Mouse (Mus musculus) kidney, embryonic 16.5 days (tissue): Measurements from ENCODE around the gene Stk10. TPM values are rescaled to one million over a fixed set of nuclear protein-coding genes. Genes with fewer than 3 reads are reported as not detected.
"Not testable (repeated sequence)": the region's sequence is repeated elsewhere in the genome, so short reads cannot be mapped to it uniquely, and the experiment has no call there.

Source experiments
- ATAC-seq: fragments of 200-750 bp; cut with Nextera tagmentation; 2 replicates; pipeline ENCODE4 v1.8.0; 2017; ENCODE audit warnings: moderate TSS enrichment; ENCODE audit not compliant: low FRiP score, low TSS enrichment
- H3K27ac ChIP-seq: fragments of 300-500 bp; sonication (generic); 2 replicates; pipeline ENCODE4 v1.5.1; 2014; ENCODE audit warnings: low read length
- H3K27me3 ChIP-seq: fragments of 300-500 bp; sonication (generic); 2 replicates; pipeline ENCODE4 v1.6.1; 2014; ENCODE audit warnings: low read length, control low read depth, mixed read lengths; ENCODE audit not compliant: insufficient read depth
- H3K36me3 ChIP-seq: fragments of 300-500 bp; sonication (generic); 2 replicates; pipeline ENCODE4 v1.6.1; 2014; ENCODE audit warnings: low read length, control low read depth, mixed read lengths; ENCODE audit not compliant: insufficient read depth
- H3K4me1 ChIP-seq: fragments of 300-500 bp; sonication (generic); 2 replicates; pipeline ENCODE4 v1.6.1; 2014; ENCODE audit warnings: low read length, control low read depth, mixed read lengths; ENCODE audit not compliant: insufficient read depth
- H3K4me2 ChIP-seq: fragments of 300-500 bp; sonication (generic); replicated peaks from 2 replicates; pipeline ENCODE4 v1.6.1; 2014; ENCODE audit warnings: low read depth, low read length
- H3K4me3 ChIP-seq: fragments of 300-500 bp; sonication (generic); 2 replicates; pipeline ENCODE4 v1.5.1; 2014; ENCODE audit warnings: mild to moderate bottlenecking, low read length
- H3K9ac ChIP-seq: fragments of 300-500 bp; sonication (generic); replicated peaks from 2 replicates; pipeline ENCODE4 v1.6.1; 2014; ENCODE audit warnings: low read length
- H3K9me3 ChIP-seq: fragments of 300-500 bp; sonication (generic); 2 replicates; pipeline ENCODE4 v1.6.1; 2016; ENCODE audit warnings: low read length, control low read depth
- WGBS: fragments of 180-500 bp; shearing (Covaris S2); extraction: QIAGEN DNeasy Blood & Tissue Kit; methylation state at CpG from one replicate; pipeline ENCODE4 v1.1.7; 2014; 5-methylcytosine and 5-hydroxymethylcytosine counted together
- polyA plus RNA-seq: library from polyadenylated mRNA; unstranded; fragments of >200 nt; fragmentation: Nextera tagmentation; extraction: Ambion mirVana; gene quantifications from 2 replicates; pipeline ENCODE4 v1.2.1, GENCODE M21; 2015

The Stk10 gene
- polyA plus RNA-seq, 1 experiment from 2014 or later, result 5.6 TPM

DNA sequence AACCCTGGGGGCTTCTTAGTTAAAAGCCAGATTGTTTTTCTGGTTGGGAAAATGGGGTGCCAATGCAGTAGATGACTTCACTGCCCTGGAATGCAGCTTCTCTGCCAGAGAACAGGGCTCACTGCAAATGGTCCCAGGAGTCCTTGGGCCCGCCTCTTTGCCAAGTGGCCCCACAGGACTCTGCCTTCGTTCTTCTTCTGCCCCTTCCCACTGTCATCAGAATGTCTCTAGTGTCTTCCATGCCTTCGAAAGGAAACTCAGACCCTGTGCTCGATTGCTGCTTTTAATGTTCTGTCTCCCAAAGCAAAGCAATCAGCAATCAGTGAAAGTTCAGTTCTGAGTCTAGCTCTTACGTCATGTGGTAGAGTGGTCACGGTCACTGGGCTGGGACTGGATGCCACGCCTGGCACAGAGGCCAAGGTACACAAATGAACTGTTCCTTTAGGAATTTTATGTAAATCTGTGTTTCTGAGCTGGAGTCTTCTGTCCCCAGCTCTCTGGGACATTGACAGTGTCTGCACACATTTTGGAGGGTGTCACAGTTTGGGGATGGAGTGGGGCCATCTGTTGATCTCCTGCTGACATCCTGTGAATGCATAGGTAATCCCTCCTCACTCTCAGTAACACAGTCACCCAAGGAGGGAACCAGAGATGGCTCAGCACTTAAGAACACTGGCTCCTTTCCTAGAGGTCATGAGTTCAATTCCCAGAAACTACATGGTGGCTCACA, 72.2 kb downstream of the Stk10 start:
- H3K4me2 ChIP-seq, result no peak overlapping the region
- ATAC-seq, result peak; percentile 55; the same call in 1 of the 2 replicates

DNA sequence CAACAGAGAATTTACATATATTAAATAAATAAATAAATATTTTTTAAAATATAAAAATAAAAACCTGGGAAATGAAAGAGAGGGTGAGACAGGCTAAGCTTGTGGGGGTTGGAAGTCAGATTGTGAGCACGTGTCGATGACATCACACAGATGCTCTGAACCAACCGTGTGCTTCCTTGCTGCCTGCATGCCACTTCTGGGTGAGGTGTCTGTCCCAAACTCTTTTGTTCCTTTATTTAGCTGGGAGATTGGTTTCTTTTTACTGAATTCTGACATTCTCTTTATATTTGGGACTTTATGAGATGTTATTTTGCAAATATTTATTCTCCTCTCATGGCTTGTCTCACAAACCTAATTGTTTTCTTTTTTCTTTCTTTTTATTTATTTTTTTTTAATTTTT, 72.8 kb downstream of the Stk10 start:
- ATAC-seq, result no peak
- 84% methylated on average over 3 of the region's 3 CpGs for WGBS
- Histone ChIP-seq H3K9me3 (no peaks in the 10 kb centered on the region), H3K27ac (no peak overlapping the region), H3K36me3 (no peaks in the 10 kb centered on the region), H3K27me3 (no peaks in the 10 kb centered on the region), H3K4me3 (no peak overlapping the region), H3K4me2 (no peak overlapping the region), H3K4me1 (peaks cover 17% of the 10 kb centered on the region), H3K9ac (no peak overlapping the region)

More for the DNA sequence above, 72.2 kb downstream of the Stk10 start:
- H3K9me3 ChIP-seq, result no peaks in the 10 kb centered on the region
- peak overlapping the region; percentile 61 for H3K27ac ChIP-seq
- no peak overlapping the region for H3K9ac ChIP-seq
- no peaks in the 10 kb centered on the region for H3K27me3 ChIP-seq
- no peaks in the 10 kb centered on the region for H3K36me3 ChIP-seq
- H3K4me3 ChIP-seq, result no peak overlapping the region
- 50% methylated on average over 7 of the region's 7 CpGs for WGBS
- H3K4me1 ChIP-seq, result peaks cover 17% of the 10 kb centered on the region

DNA sequence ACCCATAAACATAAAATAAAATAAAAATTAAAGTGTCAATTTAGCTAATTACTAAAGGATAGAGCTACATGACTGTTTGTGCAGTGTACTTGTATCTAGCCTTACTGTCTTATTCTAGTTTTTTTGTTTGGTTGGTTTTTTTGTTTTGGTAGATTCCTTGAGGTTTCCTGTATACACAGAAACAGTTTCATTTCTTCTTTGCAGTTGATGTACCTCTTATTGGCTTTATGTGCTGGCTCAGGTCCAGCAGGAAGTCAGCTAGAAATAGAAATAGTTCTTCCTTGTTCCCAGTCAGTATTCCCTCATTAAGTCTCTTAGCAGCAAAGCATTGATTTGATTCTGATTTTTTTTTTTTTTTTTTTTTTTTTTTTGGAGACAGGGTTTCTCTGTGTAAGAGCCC, 74.2 kb downstream of the Stk10 start:
- Histone ChIP-seq H3K27me3 (no peaks in the 10 kb centered on the region), H3K4me1 (peaks cover 14% of the 10 kb centered on the region)

DNA sequence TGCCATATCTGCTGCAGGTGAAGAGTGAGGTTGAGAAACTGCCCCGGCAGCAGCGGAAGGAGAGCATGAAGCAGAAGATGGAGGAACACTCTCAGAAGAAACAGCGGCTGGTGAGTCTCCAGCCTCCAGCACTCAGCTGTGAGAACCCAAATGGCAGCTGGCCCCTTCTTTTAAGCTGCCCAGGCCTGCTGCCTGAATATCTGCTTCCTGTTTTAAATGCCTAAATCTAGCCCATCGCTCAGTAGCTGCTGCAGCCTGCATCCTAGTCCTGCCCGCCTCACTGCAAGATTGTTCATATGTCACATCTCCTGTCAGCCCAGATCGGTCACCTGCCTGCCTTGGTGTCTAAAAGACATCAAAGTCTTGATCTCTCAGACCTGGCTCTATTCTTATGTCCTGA, 77.5 kb downstream of the Stk10 start:
- Histone ChIP-seq H3K27ac (no peak overlapping the region), H3K4me1 (peaks cover 3% of the 10 kb centered on the region; the same call in 1 of the 2 replicates), H3K27me3 (no peaks in the 10 kb centered on the region), H3K36me3 (no peaks in the 10 kb centered on the region), H3K9me3 (no peaks in the 10 kb centered on the region), H3K9ac (no peak overlapping the region), H3K4me3 (no peak overlapping the region), H3K4me2 (no peak overlapping the region)
- WGBS, result 84% methylated on average over 6 of the region's 6 CpGs
- no peak for ATAC-seq

More for the DNA sequence above, 74.2 kb downstream of the Stk10 start:
- Histone ChIP-seq H3K4me3 (no peak overlapping the region), H3K9ac (no peak overlapping the region), H3K36me3 (no peaks in the 10 kb centered on the region), H3K27ac (no peak overlapping the region), H3K9me3 (no peaks in the 10 kb centered on the region), H3K4me2 (no peak overlapping the region)
- no peak for ATAC-seq

DNA sequence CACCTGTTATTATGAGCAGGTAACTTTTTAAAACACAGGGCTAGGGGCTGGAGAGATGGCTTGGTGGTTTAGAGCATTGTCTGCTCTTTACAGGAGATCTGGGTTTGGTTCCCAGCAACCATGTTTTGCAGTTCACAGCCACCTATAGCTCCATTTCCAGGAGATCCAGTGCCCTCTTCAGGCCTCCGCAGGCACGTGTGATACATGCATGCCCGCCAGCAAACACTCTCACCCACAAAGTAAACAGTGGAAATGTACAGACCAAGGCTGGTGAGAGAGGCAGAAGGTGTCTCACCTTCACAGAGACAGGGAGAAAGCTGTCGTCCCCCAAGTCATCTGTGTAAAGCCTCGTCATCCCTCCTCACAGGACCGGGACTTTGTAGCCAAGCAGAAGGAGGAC, 79.2 kb downstream of the Stk10 start:
- H3K4me3 ChIP-seq, result no peak overlapping the region
- H3K27me3 ChIP-seq, result no peaks in the 10 kb centered on the region
- WGBS, result 81% methylated on average over 6 of the region's 6 CpGs
- H3K4me1 ChIP-seq, result peaks cover 5% of the 10 kb centered on the region; the same call in 1 of the 2 replicates
- H3K4me2 ChIP-seq, result no peak overlapping the region
- H3K36me3 ChIP-seq, result no peaks in the 10 kb centered on the region
- H3K9me3 ChIP-seq, result no peaks in the 10 kb centered on the region
- ATAC-seq, result no peak
- no peak overlapping the region for H3K27ac ChIP-seq
- H3K9ac ChIP-seq, result no peak overlapping the region

DNA sequence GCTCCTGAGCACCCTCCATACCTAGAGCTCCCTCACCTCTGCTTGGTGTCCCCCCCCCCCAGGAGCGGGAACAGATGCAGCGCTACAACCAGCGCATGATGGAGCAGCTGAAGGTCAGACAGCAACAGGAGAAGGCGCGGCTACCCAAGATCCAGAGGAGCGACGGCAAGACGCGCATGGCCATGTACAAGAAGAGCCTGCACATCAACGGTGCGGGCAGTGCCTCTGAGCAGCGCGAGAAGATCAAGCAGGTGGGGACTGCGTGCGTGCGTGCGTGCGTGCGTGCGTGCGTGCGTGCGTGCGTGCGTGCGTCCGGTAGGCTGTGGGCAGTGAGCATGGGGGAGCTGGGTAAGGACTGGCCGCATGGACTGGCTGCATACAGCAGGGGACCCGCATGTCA, 81.4 kb downstream of the Stk10 start:
- H3K27ac ChIP-seq, result no peak overlapping the region
- ATAC-seq, result no peak
- H3K27me3 ChIP-seq, result no peaks in the 10 kb centered on the region
- no peak overlapping the region for H3K4me2 ChIP-seq
- no peaks in the 10 kb centered on the region for H3K9me3 ChIP-seq
- WGBS, result 91% methylated on average over 25 of the region's 29 CpGs
- H3K36me3 ChIP-seq, result no peaks in the 10 kb centered on the region
- H3K4me3 ChIP-seq, result no peak overlapping the region
- no peak overlapping the region for H3K9ac ChIP-seq
- peaks cover 11% of the 10 kb centered on the region for H3K4me1 ChIP-seq

DNA sequence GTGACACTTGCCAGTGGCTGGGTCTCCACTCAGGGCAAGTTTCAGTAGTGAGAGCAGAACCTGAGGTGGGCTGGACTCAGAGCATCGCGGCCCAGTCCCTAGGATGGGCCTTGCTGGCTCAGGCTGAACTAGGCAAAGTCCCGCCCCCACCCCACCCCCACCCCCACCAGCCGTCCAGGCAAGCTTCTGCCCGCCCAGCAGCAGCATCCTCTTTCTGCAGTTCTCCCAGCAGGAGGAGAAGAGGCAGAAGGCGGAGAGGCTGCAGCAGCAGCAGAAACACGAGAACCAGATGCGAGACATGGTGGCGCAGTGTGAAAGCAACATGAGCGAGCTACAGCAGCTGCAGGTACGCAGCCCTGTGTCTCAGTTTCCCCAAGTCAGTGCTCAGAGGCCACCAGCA, 82.5 kb downstream of the Stk10 start:
- H3K27me3 ChIP-seq, result no peaks in the 10 kb centered on the region
- ATAC-seq, result no peak
- no peaks in the 10 kb centered on the region for H3K36me3 ChIP-seq
- H3K9me3 ChIP-seq, result no peaks in the 10 kb centered on the region
- no peak overlapping the region for H3K4me2 ChIP-seq
- H3K27ac ChIP-seq, result no peak overlapping the region
- no peak overlapping the region for H3K4me3 ChIP-seq
- H3K9ac ChIP-seq, result no peak overlapping the region
- peaks cover 15% of the 10 kb centered on the region for H3K4me1 ChIP-seq
- 34% methylated on average over 11 of the region's 11 CpGs for WGBS

DNA sequence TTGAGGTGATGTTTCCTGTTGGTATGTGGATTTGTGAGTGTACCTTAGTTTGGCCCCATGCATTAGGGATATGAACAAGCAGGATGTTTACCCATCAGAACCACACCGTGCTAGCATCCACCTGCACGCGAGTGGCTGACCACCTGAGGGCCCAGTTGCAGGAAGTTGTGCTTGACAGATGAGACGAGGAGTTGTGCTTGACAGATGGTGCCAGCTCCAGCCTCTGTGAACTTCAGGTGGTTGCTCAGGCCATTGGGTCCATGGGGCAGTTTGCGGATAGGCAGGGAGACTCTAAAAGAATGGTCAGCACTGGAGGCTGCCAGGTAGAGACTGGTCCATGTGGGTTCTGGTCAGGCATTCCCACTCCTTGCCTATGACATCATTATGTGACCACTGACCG, 83.0 kb downstream of the Stk10 start:
- H3K36me3 ChIP-seq, result no peaks in the 10 kb centered on the region
- H3K9me3 ChIP-seq, result no peaks in the 10 kb centered on the region
- H3K27ac ChIP-seq, result no peak overlapping the region
- H3K9ac ChIP-seq, result no peak overlapping the region
- peaks cover 15% of the 10 kb centered on the region for H3K4me1 ChIP-seq
- ATAC-seq, result no peak
- H3K4me2 ChIP-seq, result no peak overlapping the region
- H3K27me3 ChIP-seq, result no peaks in the 10 kb centered on the region
- H3K4me3 ChIP-seq, result no peak overlapping the region
- WGBS, result 76% methylated on average over 6 of the region's 6 CpGs

DNA sequence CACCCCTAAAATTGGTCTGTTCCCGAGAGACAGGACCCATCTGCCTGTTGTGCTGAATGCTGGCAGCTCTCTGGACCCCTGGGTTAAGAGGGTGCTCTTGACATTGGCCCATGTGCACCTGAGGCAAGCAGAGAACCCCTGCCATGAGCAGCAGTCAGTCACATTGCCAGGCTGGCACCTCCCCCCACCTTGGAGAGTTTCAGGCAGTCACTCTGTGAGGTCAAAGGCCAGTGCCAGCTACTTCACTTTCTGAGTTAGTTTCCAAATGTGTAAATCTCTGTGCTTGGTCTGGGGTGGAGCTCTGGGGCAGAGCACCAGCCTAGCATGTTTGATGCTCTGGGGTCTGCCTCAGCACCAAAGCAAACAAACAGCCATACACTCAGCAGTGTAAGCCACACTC, 84.9 kb downstream of the Stk10 start:
- H3K4me3 ChIP-seq, result no peak overlapping the region
- H3K27me3 ChIP-seq, result no peaks in the 10 kb centered on the region
- no peak overlapping the region for H3K4me2 ChIP-seq
- no peaks in the 10 kb centered on the region for H3K36me3 ChIP-seq
- peaks cover 15% of the 10 kb centered on the region for H3K4me1 ChIP-seq
- WGBS, result 82% methylated on average over 1 of the region's 1 CpGs
- H3K9me3 ChIP-seq, result no peaks in the 10 kb centered on the region
- no peak overlapping the region for H3K9ac ChIP-seq
- no peak for ATAC-seq
- no peak overlapping the region for H3K27ac ChIP-seq

DNA sequence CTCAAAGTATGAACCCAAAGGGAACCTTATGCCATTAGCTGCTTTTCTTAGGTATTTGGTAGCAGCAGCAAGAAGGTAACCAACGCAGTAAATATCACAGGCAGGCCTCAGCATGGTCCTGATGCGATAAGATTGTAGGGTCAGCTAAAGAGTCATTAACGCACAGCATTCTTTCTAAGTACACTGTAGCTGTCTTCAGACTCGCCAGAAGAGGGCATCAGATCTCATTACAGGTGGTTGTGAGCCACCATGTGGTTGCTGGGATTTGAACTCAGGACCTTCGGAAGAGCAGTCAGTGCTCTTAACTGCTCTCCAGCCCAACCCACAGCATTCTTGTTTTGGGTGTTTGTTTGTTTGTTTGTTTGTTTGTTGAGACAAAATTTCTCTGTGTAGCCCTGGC, 85.5 kb downstream of the Stk10 start:
- ATAC-seq, H3K9me3 ChIP-seq, H3K27me3 ChIP-seq, H3K27ac ChIP-seq, H3K4me3 ChIP-seq, H3K9ac ChIP-seq, H3K4me2 ChIP-seq, H3K36me3 ChIP-seq: not testable (repeated sequence)
- WGBS, result 88% methylated on average over 5 of the region's 5 CpGs
- H3K4me1 ChIP-seq, result peaks cover 15% of the 10 kb centered on the region
